Mouse (Mus musculus) heart, adult 2 months (tissue): ENCODE measurements around the gene Nampt. TPM values are rescaled to one million over a fixed set of nuclear protein-coding genes. Genes with fewer than 3 reads are reported as not detected.

Experiments used
- DNase-seq, 2 experiments: peaks; one replicate each; pipeline ENCODE4 v3.0.0; 2021
- H3K27ac ChIP-seq: fragments of 200-600 bp; 2 replicates; pipeline ENCODE4 v1.8.1; 2022
- H3K27me3 ChIP-seq: fragments of 200-500 bp; 2 replicates; pipeline ENCODE4 v1.6.1; 2012; ENCODE audit warnings: mild to moderate bottlenecking, low read length, inconsistent platforms, mixed read lengths; ENCODE audit not compliant: control insufficient read depth, insufficient read depth
- H3K36me3 ChIP-seq: fragments of 200-500 bp; 2 replicates; pipeline ENCODE4 v1.6.1; 2012; ENCODE audit warnings: low read length, inconsistent platforms; ENCODE audit not compliant: control insufficient read depth, insufficient read depth
- H3K4me1 ChIP-seq: fragments of 200-500 bp; 2 replicates; pipeline ENCODE4 v1.6.1; 2011; ENCODE audit warnings: low read length; ENCODE audit not compliant: control insufficient read depth, insufficient read depth
- H3K4me3 ChIP-seq: fragments of 200-600 bp; 2 replicates; pipeline ENCODE4 v1.8.1; 2022
- H3K79me2 ChIP-seq: fragments of 200-500 bp; replicated peaks from 2 replicates; pipeline ENCODE4 v1.6.1; 2012; ENCODE audit warnings: mild to moderate bottlenecking, inconsistent platforms, low read length, moderate library complexity, mixed read lengths; ENCODE audit not compliant: control insufficient read depth, insufficient read depth
- H3K9ac ChIP-seq: fragments of 200-500 bp; 2 replicates; pipeline ENCODE4 v1.6.1; 2012; ENCODE audit warnings: low read depth, mild to moderate bottlenecking, control low read depth, inconsistent platforms, low read length, mixed read lengths
- CTCF ChIP-seq: fragments of 200-600 bp; IDR thresholded peaks from 2 replicates; pipeline ENCODE4 v1.8.1; 2022; ENCODE audit warnings: antibody characterized with exemption, mild to moderate bottlenecking, moderate library complexity
- EP300 ChIP-seq: fragments of 200-500 bp; IDR thresholded peaks from 2 replicates; pipeline ENCODE4 v1.6.1; 2011; ENCODE audit warnings: low read depth, low read length, control low read depth; ENCODE audit not compliant: insufficient read depth
- POLR2A ChIP-seq: fragments of 200-500 bp; IDR thresholded peaks from 2 replicates; pipeline ENCODE4 v1.6.1; 2011; ENCODE audit warnings: mild to moderate bottlenecking, low read depth, low read length, control low read depth; ENCODE audit not compliant: insufficient read depth
- WGBS: fragments of 180-500 bp; shearing (Covaris S2); methylation state at CpG from one replicate; pipeline ENCODE4 v1.1.7; 2018; 5-methylcytosine and 5-hydroxymethylcytosine counted together
- intact Hi-C: fragments of 180-260 bp; cut with DNase I; formaldehyde crosslinking; loops from one replicate; pipeline ENCODE4 v1.15.1; 2025
- polyA plus RNA-seq: library from polyadenylated mRNA; depleted of rRNA; stranded (reverse); fragments of >200 nt; gene quantifications from 2 replicates; pipeline ENCODE4 v1.2.3, GENCODE M21; 2012
- total RNA-seq, 2 experiments: library from RNA; stranded (reverse); gene quantifications; 2 replicates each; pipeline ENCODE4 v1.2.3; 2021

The Nampt gene
- total and polyA plus RNA-seq, 3 experiments, result 37.2 to 153 (median 115) TPM

DNA sequence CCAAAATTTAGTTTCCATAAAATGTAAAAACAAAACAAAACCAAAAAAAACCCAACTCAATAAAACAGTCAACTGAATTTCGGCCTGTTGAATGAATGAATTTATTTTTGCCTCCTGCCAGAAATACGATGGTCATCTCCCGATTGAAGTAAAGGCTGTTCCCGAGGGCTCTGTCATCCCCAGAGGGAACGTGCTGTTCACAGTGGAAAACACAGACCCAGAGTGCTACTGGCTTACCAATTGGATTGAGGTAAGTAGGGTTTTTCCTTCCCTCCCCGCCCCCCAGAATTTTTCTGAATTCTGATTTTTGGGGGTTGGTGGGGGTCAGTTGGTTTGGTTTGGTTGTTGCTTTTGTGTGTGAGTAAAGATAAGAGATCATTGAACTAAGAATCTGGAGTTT lies 15.4 kb downstream of the Nampt start:
- H3K27ac ChIP-seq, result peak overlapping the region; percentile 6; the same call in 1 of the 2 replicates
- DNase-seq, result no peak
- intact Hi-C loops, result no loop called here

DNA sequence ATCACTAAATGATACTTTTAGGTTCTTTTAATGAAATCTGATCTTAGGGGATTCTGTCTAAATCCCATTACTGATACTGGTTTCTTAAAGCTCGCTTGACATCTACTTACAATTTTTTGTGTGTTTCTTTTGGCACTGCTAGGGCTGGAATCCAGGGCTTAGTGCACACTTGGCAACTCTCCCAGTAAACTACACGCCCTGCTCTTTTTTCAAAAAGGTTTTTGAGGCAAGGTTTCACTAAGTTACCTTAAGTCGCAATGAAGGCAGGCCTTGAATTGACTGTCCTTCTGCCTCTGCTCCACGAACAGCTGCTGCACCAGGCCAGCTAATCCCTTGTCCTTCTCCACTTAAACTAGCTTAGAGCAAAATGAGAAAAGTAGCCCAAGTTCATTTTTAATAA lies 15.9 kb downstream of the Nampt start:
- TF ChIP-seq POLR2A (no peak), EP300 (no peak), CTCF (no peak)
- H3K27ac ChIP-seq, result peak overlapping the region; percentile 6; the same call in 1 of the 2 replicates

More for the DNA sequence above, 15.4 kb downstream of the Nampt start:
- no peak overlapping the region for H3K4me3 ChIP-seq
- no peaks in the 10 kb centered on the region for H3K27me3 ChIP-seq
- H3K4me1 ChIP-seq, result peaks cover 5% of the 10 kb centered on the region
- no peak overlapping the region for H3K9ac ChIP-seq
- peaks cover 1% of the 10 kb centered on the region for H3K79me2 ChIP-seq
- H3K36me3 ChIP-seq, result peaks cover 34% of the 10 kb centered on the region
- TF ChIP-seq POLR2A (no peak), EP300 (no peak), CTCF (no peak)
- 70% methylated on average over 6 of the region's 6 CpGs for WGBS

DNA sequence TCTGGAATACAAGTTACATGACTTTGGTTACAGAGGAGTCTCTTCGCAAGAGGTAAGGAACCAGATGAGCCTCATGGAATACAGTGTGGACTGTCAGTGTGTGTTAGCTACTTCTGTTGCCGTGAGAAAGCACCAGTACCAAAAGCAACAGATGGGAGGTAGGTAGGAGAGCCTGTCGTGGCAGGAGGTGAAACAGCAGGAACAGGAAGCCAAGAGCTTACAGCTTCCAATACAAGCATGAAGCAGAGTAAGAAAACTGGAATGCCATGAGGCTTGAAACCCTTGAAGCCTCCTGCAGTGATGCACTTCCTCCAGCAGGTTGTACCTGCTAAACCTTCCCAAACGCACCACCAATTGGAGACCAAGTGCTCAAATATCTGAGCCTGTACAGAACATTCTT lies 19.1 kb downstream of the Nampt start:
- 86% methylated on average over 4 of the region's 4 CpGs for WGBS
- Histone ChIP-seq H3K4me3 (no peak overlapping the region), H3K27ac (no peak overlapping the region), H3K9ac (no peak overlapping the region), H3K36me3 (peaks cover 47% of the 10 kb centered on the region), H3K27me3 (no peaks in the 10 kb centered on the region), H3K79me2 (peaks cover 2% of the 10 kb centered on the region), H3K4me1 (peaks cover 6% of the 10 kb centered on the region)
- intact Hi-C loops, result no loop called here
- TF ChIP-seq POLR2A, result no peak
- no peak for TF ChIP-seq CTCF
- TF ChIP-seq EP300, result no peak
- no peak for DNase-seq

More for the DNA sequence above, 15.9 kb downstream of the Nampt start:
- Histone ChIP-seq H3K36me3 (peaks cover 35% of the 10 kb centered on the region), H3K27me3 (no peaks in the 10 kb centered on the region), H3K9ac (no peak overlapping the region), H3K4me3 (no peak overlapping the region), H3K79me2 (peaks cover 1% of the 10 kb centered on the region), H3K4me1 (peaks cover 5% of the 10 kb centered on the region)
- intact Hi-C loops, result no loop called here
- WGBS, result 14% methylated on average over 4 of the region's 4 CpGs
- peak in 1 of 2 experiments; percentile 30 for DNase-seq

DNA sequence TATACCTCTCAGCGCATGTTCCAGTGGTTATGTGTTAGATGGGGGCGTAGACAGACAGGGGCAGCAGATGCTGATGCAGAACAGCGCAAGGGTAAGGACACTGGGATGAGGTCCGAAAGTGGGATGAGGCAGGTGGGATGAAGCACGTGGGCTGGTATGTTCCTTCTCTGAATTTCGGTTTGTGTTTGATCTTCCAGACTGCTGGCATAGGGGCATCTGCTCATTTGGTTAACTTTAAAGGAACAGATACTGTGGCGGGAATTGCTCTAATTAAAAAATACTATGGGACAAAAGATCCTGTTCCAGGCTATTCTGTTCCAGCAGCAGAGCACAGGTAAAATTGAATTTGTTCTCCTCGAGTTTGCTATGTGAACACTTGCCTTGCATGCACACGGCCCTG lies 19.6 kb downstream of the Nampt start:
- TF ChIP-seq CTCF (no peak), POLR2A (no peak), EP300 (no peak)
- intact Hi-C loops, result no loop called here
- peaks cover 6% of the 10 kb centered on the region for H3K4me1 ChIP-seq
- no peak overlapping the region for H3K9ac ChIP-seq
- peaks cover 44% of the 10 kb centered on the region for H3K36me3 ChIP-seq
- WGBS, result 98% methylated on average over 9 of the region's 9 CpGs
- DNase-seq, result no peak
- no peaks in the 10 kb centered on the region for H3K27me3 ChIP-seq
- H3K79me2 ChIP-seq, result peaks cover 2% of the 10 kb centered on the region; the same call in 1 of the 2 replicates
- H3K4me3 ChIP-seq, result no peak overlapping the region
- H3K27ac ChIP-seq, result no peak overlapping the region

DNA sequence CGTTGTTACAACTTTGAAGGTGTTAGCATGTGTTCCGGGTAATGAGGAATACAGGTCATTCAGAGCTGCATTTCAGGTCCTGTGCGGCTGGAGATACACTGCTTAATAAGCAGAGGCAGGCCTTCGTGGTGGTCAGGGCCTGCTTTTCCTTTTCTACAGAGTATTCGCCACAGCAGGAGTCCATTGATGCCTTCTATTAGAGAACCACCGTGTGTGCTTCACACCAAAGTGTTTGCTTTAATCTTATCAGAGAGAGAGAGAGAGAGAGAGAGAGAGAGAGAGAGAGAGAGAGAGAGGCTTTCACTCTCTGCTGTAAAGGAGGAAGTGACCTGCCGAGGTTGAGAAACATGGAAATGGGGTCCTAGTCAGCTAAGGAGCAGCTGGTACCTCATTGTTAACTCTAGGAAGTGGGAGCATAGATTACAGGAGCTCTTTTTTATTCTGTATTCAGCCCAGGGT lies 22.1 kb downstream of the Nampt start:
- TF ChIP-seq CTCF (no peak), EP300 (no peak), POLR2A (no peak)
- intact Hi-C loops, result no loop called here
- peaks cover 2% of the 10 kb centered on the region; the same call in 1 of the 2 replicates for H3K79me2 ChIP-seq
- no peaks in the 10 kb centered on the region for H3K27me3 ChIP-seq
- no peak for DNase-seq
- H3K9ac ChIP-seq, result no peak overlapping the region
- no peak overlapping the region for H3K27ac ChIP-seq
- H3K36me3 ChIP-seq, result peaks cover 29% of the 10 kb centered on the region
- peaks cover 1% of the 10 kb centered on the region; the same call in 1 of the 2 replicates for H3K4me1 ChIP-seq
- no peak overlapping the region for H3K4me3 ChIP-seq
- WGBS, result 61% methylated on average over 7 of the region's 7 CpGs

DNA sequence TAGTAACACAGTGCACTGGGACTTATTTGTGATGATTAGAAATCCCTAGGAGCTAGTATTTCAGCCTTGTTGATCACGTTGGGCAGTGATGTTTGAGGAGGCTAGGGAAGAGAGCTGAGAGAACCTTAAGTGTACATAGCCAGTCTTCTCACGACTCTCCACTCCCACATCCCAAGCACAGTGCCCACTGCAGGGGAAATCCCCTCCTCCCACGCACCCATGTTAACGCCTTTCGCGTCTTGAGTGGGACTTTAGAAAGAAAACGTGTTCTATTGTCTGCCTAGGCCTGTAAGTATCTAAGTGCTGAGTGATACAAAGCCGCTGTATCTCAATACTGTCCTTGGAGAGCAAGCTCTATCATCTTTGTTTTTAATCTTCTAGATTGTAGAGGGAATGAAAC lies 27.0 kb downstream of the Nampt start:
- WGBS, result 77% methylated on average over 8 of the region's 8 CpGs
- TF ChIP-seq POLR2A (no peak), CTCF (no peak), EP300 (no peak)
- Histone ChIP-seq H3K79me2 (peaks cover 2% of the 10 kb centered on the region; the same call in 1 of the 2 replicates), H3K9ac (no peak overlapping the region), H3K27ac (no peak overlapping the region), H3K4me1 (peaks cover under 1% of the 10 kb centered on the region; the same call in 1 of the 2 replicates), H3K4me3 (no peak overlapping the region), H3K27me3 (no peaks in the 10 kb centered on the region), H3K36me3 (peaks cover 23% of the 10 kb centered on the region)
- intact Hi-C loops, result no loop called here
- no peak for DNase-seq
